In the genomic region with DNA sequence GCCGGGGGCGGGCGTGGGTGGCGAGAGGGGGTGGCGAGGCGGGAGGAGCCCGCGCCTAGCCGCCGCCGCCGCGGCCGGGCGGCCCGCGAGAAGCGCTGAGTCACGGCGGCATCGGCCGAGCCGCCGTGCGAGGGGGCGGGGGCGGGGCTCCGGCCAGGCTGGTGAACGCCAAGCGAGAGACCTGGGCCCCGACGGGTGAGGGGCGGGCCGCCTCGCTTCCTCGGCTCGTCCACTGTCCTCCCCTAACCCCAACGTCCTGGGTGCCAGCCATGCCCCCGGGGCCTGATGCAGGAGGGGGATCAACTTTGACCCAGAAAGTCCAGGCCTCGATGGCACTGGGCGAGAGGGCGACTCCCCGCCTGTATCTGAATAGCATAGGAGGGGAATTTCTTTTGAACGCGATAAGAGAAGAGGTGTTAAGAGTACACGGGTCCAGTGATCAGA, we compare ENCODE assay signal across 8 mouse cellular contexts. TPM values are rescaled to one million over a fixed set of nuclear protein-coding genes. Genes with fewer than 3 reads are reported as not detected.
DNase-seq lines count a peak whose midpoint lies in the region; ATAC-seq lines count a peak whose summit lies in the region.

Me1 (minus strand) TSS at position 136 of the 444 bp plus-strand sequence.

- H3K9me3 ChIP-seq in hindbrain, embryonic 11.5 days (ENCODE audit: control insufficient read depth, low read length), result no peaks in the 10 kb centered on the region
- H3K9me3 ChIP-seq in stomach, embryonic 14.5 days (ENCODE audit: control insufficient read depth, low read depth, low read length), result no peaks in the 10 kb centered on the region

- ATAC-seq in cerebellum, adult (ENCODE audit: insufficient number of reproducible peaks, low FRiP score, low TSS enrichment), result peak; percentile 72; the same call in 1 of the 2 replicates
- ATAC-seq in hindbrain, embryonic 11.5 days (ENCODE audit: low FRiP score), result peak; percentile 89
- peak; percentile 71 for ATAC-seq in megakaryocyte, adult 5-6 weeks (ENCODE audit: poor library complexity, severe bottlenecking)
- ATAC-seq in stomach, embryonic 14.5 days (ENCODE audit: insufficient number of reproducible peaks, insufficient read depth, low FRiP score, low read depth), result peak; percentile 86

- H3K9ac ChIP-seq in hindbrain, embryonic 11.5 days (ENCODE audit: low read depth, low read length), result peak within 1 kb of the TSS; percentile 70
- peak within 1 kb of the TSS; percentile 46 for H3K9ac ChIP-seq in stomach, embryonic 14.5 days (replicated peaks; ENCODE audit: low read depth, low read length)

- peak within 1 kb of the TSS; percentile 94 for H3K4me2 ChIP-seq in hindbrain, embryonic 11.5 days (replicated peaks; ENCODE audit: low read depth, low read length)
- H3K4me2 ChIP-seq in stomach, embryonic 14.5 days (replicated peaks; ENCODE audit: low read depth, low read length), result peak within 1 kb of the TSS; percentile 91

- peak within 1 kb of the TSS; percentile 73 for H3K4me3 ChIP-seq in hindbrain, embryonic 11.5 days (ENCODE audit: low read depth, low read length)
- peak within 1 kb of the TSS; percentile 67 for H3K4me3 ChIP-seq in stomach, embryonic 14.5 days (ENCODE audit: low read depth, low read length)

- peaks cover 4% of the 10 kb centered on the region; the same call in 1 of the 2 replicates for H3K27me3 ChIP-seq in hindbrain, embryonic 11.5 days (ENCODE audit: control insufficient read depth, insufficient read depth, low read length)
- H3K27me3 ChIP-seq in stomach, embryonic 14.5 days (ENCODE audit: control insufficient read depth, insufficient read depth, low read length), result no peaks in the 10 kb centered on the region

- peak; percentile 23 for DNase-seq in right cerebral cortex, adult 18-20 months
- no peak for DNase-seq in right cerebral cortex, postnatal 14 days
- DNase-seq in frontal cortex, postnatal 36 days (ENCODE audit: low spot score in 2 of 2), result peak; percentile 24 to 49
- peak; percentile 79 for DNase-seq in hindbrain, embryonic 11.5 days (ENCODE audit: low spot score)
- peak in 1 of 2 experiments; percentile 16 for DNase-seq in left cerebral cortex, adult 8-10 months (ENCODE audit: low spot score in 2 of 2)

- 2% methylated on average over 39 of the region's 46 CpGs for WGBS in hindbrain, embryonic 11.5 days
- WGBS in stomach, embryonic 14.5 days, result 2% methylated on average over 24 of the region's 46 CpGs

- H3K27ac ChIP-seq in hindbrain, embryonic 11.5 days (ENCODE audit: low read depth, low read length), result peak within 1 kb of the TSS; percentile 27; the same call in 1 of the 2 replicates
- H3K27ac ChIP-seq in stomach, embryonic 14.5 days (ENCODE audit: low read length), result no peak within 1 kb of the TSS

- no peaks in the 10 kb centered on the region for H3K36me3 ChIP-seq in hindbrain, embryonic 11.5 days (ENCODE audit: control insufficient read depth, insufficient read depth, low read length)
- H3K36me3 ChIP-seq in stomach, embryonic 14.5 days (ENCODE audit: control insufficient read depth, insufficient read depth, low read length), result no peaks in the 10 kb centered on the region

- H3K4me1 ChIP-seq in hindbrain, embryonic 11.5 days (replicated peaks; ENCODE audit: control insufficient read depth, insufficient read depth, low read length), result no peaks in the 10 kb centered on the region
- 0 out of 2 replicates have a peak, but pooled peaks cover 5% of the 10 kb centered on the region for H3K4me1 ChIP-seq in stomach, embryonic 14.5 days (ENCODE audit: control insufficient read depth, insufficient read depth, low read length)

RNA-seq across cellular contexts. Expression of gene Me1, which starts in this region (rescaled TPM):
- 13.2 and 17.9 TPM in 2 replicates for polyA plus RNA-seq in hindbrain, embryonic 11.5 days (2014; fragmentation: Nextera tagmentation; extraction: Ambion mirVana)
- total RNA-seq in left cerebral cortex, adult 8-10 months (2022), result 10 to 100 TPM; 50.5 to 62.9 (median 52.2) TPM
- total RNA-seq in megakaryocyte, adult 5-6 weeks (2015), result not detected in 2 replicates
- not detected in 2 replicates for total RNA-seq in megakaryocyte, adult 5-6 weeks (2017)
- polyA plus RNA-seq in stomach, embryonic 14.5 days (2014; fragmentation: Nextera tagmentation; extraction: Ambion mirVana), result 10.3 and 12.3 TPM in 2 replicates

Comparison
In these comparisons a context has a peak if more than half of its experiments do, and no peak if none do; other contexts are left out.
1. RNA of gene Me1 (total RNA-seq): 50.5 to 62.9 TPM in left cerebral cortex, adult 8-10 months; not detected in megakaryocyte, adult 5-6 weeks; every median in the first group is over 10 times any median in the second.
2. Peak in ATAC-seq in megakaryocyte, adult 5-6 weeks; RNA of the gene not detected or under 1 TPM.
3. Peak in every context shown above with its lines, with median percentiles within 50 percentile points of each other: ATAC-seq.